Mouse (Mus musculus): ENCODE results near the gene Scn4b. TPM values are rescaled to one million over a fixed set of nuclear protein-coding genes. Genes with fewer than 3 reads are reported as not detected.

Scn4b gene
- polyA plus RNA-seq, 1 experiment from 2014 or later, result 0.11 TPM

DNA sequence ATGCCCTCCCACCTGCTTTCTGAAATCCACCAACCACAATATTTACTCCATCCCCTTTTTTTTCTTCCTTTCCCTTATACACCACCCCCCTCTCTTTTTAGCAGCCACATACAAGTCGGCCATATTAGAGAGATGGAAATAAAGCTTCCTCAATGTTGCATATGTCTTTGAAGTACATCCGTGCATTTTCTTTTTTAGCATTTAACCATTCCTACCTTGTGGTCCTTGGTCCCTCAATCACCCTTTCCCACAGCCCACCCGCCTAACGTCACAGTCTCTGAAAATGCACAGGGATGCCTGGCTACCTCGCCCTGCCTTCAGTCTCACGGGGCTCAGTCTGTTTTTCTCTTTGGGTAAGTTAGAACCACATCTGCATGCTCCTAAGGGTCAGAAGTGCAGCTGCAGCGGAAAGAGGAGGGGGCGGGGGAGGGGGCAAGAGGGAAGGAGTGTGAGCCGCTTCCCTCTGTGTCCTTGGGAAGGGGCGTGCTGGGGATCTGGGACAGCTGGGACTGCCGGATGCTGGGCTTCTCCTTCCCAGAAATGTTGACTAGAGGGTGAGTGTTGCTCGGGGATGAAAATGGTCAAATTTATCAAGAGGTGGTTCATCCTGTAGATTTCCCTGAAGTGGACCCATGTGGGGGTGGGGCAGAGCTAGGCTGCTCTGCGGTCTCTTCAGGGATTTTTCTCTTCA, 20.3 kb upstream of the Scn4b start, which contains the start of gene Scn2b:
Scn2b (plus strand) TSS at position 42 of the 691 bp plus-strand sequence.
- no peaks in the 10 kb centered on the region for H3K9me3 ChIP-seq
- peaks cover 39% of the 10 kb centered on the region for H3K4me1 ChIP-seq (replicated peaks)
- H3K27ac ChIP-seq (replicated peaks), result peak within 1 kb of the TSS; percentile 89
- H3K27me3 ChIP-seq, result peaks cover 13% of the 10 kb centered on the region; the same call in 1 of the 2 replicates
- peak within 1 kb of the TSS; percentile 72 for H3K4me3 ChIP-seq
- peak within 1 kb of the TSS; percentile 83 for H3K9ac ChIP-seq
- no peaks in the 10 kb centered on the region for H3K36me3 ChIP-seq
- WGBS, result under 1% methylated on average over 13 of the region's 13 CpGs
- H3K4me2 ChIP-seq, result peak within 1 kb of the TSS; percentile 77
- ATAC-seq (ENCODE audit: low read depth), result peak; percentile 54; the same call in 1 of the 2 replicates

DNA sequence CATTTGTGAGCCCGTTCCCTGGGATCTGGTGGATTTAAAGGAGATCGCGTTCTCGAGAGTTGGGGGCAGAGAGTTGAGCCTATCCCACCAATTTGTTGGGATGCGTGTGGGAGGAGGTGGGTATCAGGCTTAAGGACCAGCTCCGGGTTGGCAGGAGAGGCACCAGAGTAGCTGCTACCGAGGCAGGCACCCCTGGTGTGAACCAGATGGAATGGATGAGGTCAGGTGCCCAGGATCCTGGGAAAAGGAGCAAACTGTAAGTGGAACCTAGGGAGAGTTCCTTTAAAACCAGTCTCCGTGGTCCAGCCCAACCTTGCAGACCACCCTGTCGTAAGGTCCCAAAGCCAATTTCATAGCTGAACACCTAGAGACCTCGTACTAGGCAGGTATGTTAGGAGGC, 19.6 kb upstream of the Scn4b start:
- Histone ChIP-seq H3K4me1 (replicated peaks) (peaks cover 39% of the 10 kb centered on the region), H3K27ac (replicated peaks) (no peak overlapping the region)

DNA sequence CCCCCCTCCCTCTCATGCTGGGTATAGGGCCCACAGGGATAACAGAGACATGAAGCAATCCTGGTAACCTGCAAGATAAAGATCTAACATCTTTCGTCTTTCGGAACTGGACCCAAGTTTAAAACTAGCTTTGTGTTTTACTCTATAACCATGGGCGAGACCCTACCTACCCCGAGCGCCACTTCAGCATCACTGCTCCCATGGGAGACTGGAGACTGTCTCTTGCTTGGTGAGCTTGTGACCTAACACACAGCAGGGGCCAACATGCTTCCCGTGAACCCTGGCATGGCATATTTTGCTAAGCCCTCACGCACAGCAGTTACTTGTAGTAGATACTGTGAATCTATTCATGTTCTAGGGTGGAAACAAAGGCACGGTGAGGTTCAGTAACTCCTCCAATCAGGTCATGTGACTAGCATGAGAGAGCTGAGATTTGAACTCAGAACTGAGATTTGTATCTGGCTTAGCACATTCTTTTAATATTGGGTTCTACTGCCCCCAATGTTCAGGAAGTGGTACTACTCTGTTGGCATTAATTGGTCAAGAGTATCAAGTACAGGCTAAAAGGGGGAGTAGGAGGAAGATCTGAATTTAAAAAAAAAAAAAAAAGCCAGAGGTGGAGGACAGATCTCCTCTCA, 18.8 kb upstream of the Scn4b start:
- H3K4me2 ChIP-seq, result peak overlapping the region; percentile 77
- H3K27ac ChIP-seq (replicated peaks), result no peak overlapping the region
- H3K27me3 ChIP-seq, result peaks cover 13% of the 10 kb centered on the region; the same call in 1 of the 2 replicates
- H3K9ac ChIP-seq, result peak overlapping the region; percentile 83
- peaks cover 39% of the 10 kb centered on the region for H3K4me1 ChIP-seq (replicated peaks)
- H3K4me3 ChIP-seq, result peak overlapping the region; percentile 72
- no peaks in the 10 kb centered on the region for H3K9me3 ChIP-seq
- H3K36me3 ChIP-seq, result no peaks in the 10 kb centered on the region
- WGBS, result 93% methylated on average over 8 of the region's 8 CpGs
- ATAC-seq (ENCODE audit: low read depth), result no peak

More for the DNA sequence above, 19.6 kb upstream of the Scn4b start:
- WGBS, result 24% methylated on average over 10 of the region's 10 CpGs
- no peaks in the 10 kb centered on the region for H3K36me3 ChIP-seq
- no peak for ATAC-seq (ENCODE audit: low read depth)
- no peaks in the 10 kb centered on the region for H3K9me3 ChIP-seq
- peak overlapping the region; percentile 77 for H3K4me2 ChIP-seq
- peaks cover 13% of the 10 kb centered on the region; the same call in 1 of the 2 replicates for H3K27me3 ChIP-seq
- H3K9ac ChIP-seq, result peak overlapping the region; percentile 83
- peak overlapping the region; percentile 72 for H3K4me3 ChIP-seq

DNA sequence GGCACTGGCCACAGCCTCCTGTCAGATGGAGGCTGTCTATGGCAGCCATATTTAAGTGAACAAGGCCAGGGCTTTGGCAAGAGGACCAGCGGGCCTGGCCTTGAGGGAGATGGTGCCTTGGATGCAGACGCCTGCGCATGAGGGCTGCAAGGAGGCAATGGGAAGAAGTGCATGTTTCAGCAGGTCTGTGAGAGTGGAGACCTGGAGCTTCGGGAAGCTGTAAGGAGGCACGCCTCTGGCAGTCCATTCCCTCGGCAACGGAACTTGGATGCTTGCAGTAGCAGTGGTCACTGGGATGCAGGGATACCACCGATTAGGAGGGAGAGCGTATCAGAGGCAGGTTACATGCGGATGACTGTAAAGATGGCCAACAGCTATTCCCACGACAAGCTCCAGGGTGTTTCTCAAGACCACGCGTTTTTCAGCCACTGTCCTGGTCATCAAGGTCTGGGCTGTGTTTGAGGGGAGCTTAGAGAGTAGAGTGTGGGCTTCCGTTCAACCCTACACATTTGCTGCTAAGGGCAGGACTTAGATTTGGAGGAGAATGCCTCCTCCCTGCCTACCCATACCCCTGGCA, 18.2 kb upstream of the Scn4b start:
- ATAC-seq (ENCODE audit: low read depth), result no peak
- Histone ChIP-seq H3K4me2 (no peak overlapping the region; the same call in 1 of the 2 replicates), H3K4me1 (replicated peaks) (peaks cover 39% of the 10 kb centered on the region), H3K36me3 (no peaks in the 10 kb centered on the region), H3K4me3 (no peak overlapping the region), H3K9ac (no peak overlapping the region), H3K27me3 (peaks cover 13% of the 10 kb centered on the region; the same call in 1 of the 2 replicates), H3K27ac (replicated peaks) (no peak overlapping the region), H3K9me3 (no peaks in the 10 kb centered on the region)
- 93% methylated on average over 14 of the region's 14 CpGs for WGBS

DNA sequence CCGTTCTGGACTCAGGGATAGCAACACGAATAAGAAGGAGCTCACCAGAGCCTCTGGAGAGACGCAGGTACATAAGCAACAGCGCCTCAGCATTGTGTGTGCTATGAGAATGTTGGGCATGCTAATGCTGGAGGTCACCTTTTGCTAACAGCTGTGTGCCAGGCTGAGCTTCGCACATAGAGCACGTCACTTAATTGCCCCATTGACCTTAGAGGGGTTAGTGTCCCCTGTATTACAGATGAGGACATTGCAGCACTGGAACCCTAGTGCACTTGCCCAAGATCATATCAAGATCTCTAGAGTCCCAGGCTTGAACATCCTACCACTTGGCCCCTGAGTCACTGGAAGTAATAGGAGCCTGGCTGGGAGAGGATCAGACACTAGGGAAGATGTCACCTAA, 17.6 kb upstream of the Scn4b start:
- no peak overlapping the region for H3K27ac ChIP-seq (replicated peaks)
- H3K4me2 ChIP-seq, result no peak overlapping the region
- no peaks in the 10 kb centered on the region for H3K9me3 ChIP-seq
- H3K9ac ChIP-seq, result 0 out of 2 replicates have a peak overlapping the region, but pooled peaks have one; percentile 14
- no peak overlapping the region for H3K4me3 ChIP-seq
- ATAC-seq (ENCODE audit: low read depth), result no peak
- 90% methylated on average over 6 of the region's 6 CpGs for WGBS
- peaks cover 13% of the 10 kb centered on the region; the same call in 1 of the 2 replicates for H3K27me3 ChIP-seq
- H3K4me1 ChIP-seq (replicated peaks), result peaks cover 39% of the 10 kb centered on the region
- H3K36me3 ChIP-seq, result peaks cover 5% of the 10 kb centered on the region

DNA sequence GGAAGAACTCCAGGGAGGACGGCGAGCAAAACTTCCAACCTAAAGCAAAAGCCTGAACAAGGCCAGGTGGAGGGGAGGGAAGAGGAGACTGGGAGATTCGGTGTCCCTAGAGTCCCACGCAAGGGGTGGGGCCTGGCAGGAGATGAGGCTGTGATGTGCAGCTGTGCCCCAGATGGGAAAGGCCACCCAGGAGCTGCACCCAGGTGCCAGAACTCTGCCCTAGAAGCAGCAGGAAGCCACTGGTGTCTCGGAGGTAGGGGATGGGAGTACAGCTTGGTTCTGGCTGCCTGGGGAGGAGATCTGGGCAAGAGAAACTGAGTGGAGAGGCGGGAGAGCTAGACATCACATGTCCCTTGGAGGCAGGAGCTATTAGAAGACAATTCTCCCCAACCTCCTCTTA, 17.2 kb upstream of the Scn4b start:
- H3K27me3 ChIP-seq, result peaks cover 11% of the 10 kb centered on the region; the same call in 1 of the 2 replicates
- H3K27ac ChIP-seq (replicated peaks), result no peak overlapping the region
- 43% methylated on average over 6 of the region's 6 CpGs for WGBS
- H3K9me3 ChIP-seq, result no peaks in the 10 kb centered on the region
- H3K4me1 ChIP-seq (replicated peaks), result peaks cover 36% of the 10 kb centered on the region
- H3K9ac ChIP-seq, result 0 out of 2 replicates have a peak overlapping the region, but pooled peaks have one; percentile 14
- peaks cover 9% of the 10 kb centered on the region for H3K36me3 ChIP-seq
- H3K4me2 ChIP-seq, result no peak overlapping the region
- H3K4me3 ChIP-seq, result no peak overlapping the region
- no peak for ATAC-seq (ENCODE audit: low read depth)

DNA sequence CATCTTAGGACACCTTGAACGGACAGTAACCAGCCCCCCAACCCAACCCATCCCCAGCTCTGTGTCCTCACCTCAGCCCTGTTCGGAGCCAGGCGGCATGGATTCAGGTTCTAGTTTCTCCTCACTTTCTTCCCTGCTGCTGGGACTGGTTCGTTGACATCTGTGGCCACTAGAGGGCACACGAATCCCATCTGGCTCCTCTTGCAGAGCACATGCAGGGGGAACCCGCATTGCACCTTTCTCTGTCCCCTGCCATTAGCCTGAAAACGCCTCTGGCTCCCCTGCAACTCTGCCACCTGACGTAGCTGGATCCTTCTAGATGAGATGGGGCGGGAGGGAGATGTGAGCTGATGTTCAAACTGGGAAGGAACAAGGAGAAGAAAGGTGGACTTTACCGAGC, 16.4 kb upstream of the Scn4b start:
- peak overlapping the region; percentile 18; the same call in 1 of the 2 replicates for H3K4me3 ChIP-seq
- WGBS, result 3% methylated on average over 10 of the region's 10 CpGs
- H3K9ac ChIP-seq, result peak overlapping the region; percentile 59
- ATAC-seq (ENCODE audit: low read depth), result peak; percentile 76
- no peak overlapping the region for H3K27ac ChIP-seq (replicated peaks)
- peaks cover 17% of the 10 kb centered on the region for H3K36me3 ChIP-seq
- peaks cover 33% of the 10 kb centered on the region for H3K4me1 ChIP-seq (replicated peaks)
- no peaks in the 10 kb centered on the region for H3K9me3 ChIP-seq
- peak overlapping the region; percentile 48 for H3K4me2 ChIP-seq
- peaks cover 4% of the 10 kb centered on the region; the same call in 1 of the 2 replicates for H3K27me3 ChIP-seq

DNA sequence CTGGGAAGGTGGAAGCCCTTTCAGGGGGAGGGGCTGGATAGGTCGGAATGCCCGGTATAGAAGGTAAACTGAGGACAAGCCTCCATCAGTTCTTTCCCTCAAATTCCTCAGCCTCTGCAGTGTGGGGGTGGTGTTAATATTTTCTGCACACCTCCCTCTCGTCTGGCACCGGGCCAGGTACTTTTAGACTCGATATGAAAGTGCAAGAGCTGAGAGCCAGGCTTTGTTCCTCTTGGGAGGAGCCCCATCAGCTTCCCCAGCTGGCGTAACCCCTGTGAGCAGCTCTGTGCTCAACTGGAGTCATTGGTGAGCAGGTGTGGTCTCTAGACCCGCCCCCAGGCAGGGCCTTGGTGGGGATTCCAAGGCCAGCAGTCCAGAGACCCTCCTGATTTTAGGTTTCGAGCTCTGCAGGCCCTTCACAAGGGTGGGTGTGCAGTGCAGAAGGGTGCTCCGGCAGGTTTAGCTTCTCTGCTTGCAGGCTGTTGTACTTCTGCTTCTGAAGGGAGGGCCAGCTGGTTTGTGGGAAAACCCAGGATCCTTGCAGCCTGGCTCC, 15.9 kb upstream of the Scn4b start:
- Histone ChIP-seq H3K4me1 (replicated peaks) (peaks cover 33% of the 10 kb centered on the region), H3K9me3 (no peaks in the 10 kb centered on the region), H3K9ac (peak overlapping the region; percentile 59), H3K27ac (replicated peaks) (no peak overlapping the region), H3K36me3 (peaks cover 20% of the 10 kb centered on the region), H3K4me2 (peak overlapping the region; percentile 48), H3K27me3 (no peaks in the 10 kb centered on the region), H3K4me3 (peak overlapping the region; percentile 18; the same call in 1 of the 2 replicates)
- WGBS, result 33% methylated on average over 9 of the region's 9 CpGs
- ATAC-seq (ENCODE audit: low read depth), result peak; percentile 20; the same call in 1 of the 2 replicates

DNA sequence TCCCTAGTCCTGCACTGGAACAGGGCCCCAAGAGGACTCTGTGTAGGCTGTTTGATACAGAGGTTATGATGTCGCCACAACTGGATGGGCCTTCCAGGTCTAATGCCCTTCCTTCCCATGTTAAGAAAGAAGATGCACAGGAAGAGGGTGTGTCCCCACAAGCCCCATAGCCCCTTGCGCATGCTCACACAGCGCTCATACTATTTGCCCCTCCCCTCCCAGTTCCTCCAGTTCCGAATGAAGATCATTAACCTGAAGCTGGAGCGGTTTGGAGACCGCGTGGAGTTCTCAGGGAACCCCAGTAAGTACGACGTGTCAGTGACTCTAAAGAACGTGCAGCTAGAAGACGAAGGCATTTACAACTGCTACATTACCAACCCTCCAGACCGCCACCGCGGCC, 13.0 kb upstream of the Scn4b start:
- H3K9me3 ChIP-seq, result no peaks in the 10 kb centered on the region
- H3K9ac ChIP-seq, result no peak overlapping the region
- no peak overlapping the region for H3K27ac ChIP-seq (replicated peaks)
- peaks cover 20% of the 10 kb centered on the region for H3K36me3 ChIP-seq
- peaks cover 18% of the 10 kb centered on the region for H3K4me1 ChIP-seq (replicated peaks)
- H3K4me2 ChIP-seq, result no peak overlapping the region
- WGBS, result 88% methylated on average over 14 of the region's 14 CpGs
- no peaks in the 10 kb centered on the region for H3K27me3 ChIP-seq
- H3K4me3 ChIP-seq, result no peak overlapping the region
- ATAC-seq (ENCODE audit: low read depth), result no peak

DNA sequence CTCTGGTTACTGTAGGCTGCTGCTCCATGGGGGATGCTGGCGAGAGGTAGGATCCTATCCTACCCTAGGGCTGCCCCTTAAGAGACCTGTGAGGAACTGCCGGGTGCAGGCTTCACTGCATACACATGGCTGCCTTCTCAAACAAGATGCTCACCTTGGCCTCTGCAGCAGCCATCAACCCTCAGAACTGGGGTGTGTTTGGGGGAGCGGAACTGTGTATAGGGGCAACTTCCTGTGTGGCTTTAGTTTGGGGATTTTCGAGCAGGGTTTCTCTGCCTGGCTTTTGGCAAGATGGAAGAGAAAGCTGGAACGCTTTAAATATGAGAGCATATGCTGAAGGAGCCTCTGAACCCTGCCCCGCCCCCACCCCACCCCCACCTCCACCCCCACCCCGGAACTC, 11.3 kb upstream of the Scn4b start:
- Histone ChIP-seq H3K9ac (no peak overlapping the region), H3K36me3 (peaks cover 20% of the 10 kb centered on the region), H3K4me1 (replicated peaks) (peaks cover 7% of the 10 kb centered on the region), H3K27ac (replicated peaks) (no peak overlapping the region), H3K4me2 (no peak overlapping the region), H3K27me3 (peaks cover under 1% of the 10 kb centered on the region; the same call in 1 of the 2 replicates), H3K9me3 (no peaks in the 10 kb centered on the region), H3K4me3 (no peak overlapping the region)
- 64% methylated on average over 7 of the region's 7 CpGs for WGBS
- no peak for ATAC-seq (ENCODE audit: low read depth)

DNA sequence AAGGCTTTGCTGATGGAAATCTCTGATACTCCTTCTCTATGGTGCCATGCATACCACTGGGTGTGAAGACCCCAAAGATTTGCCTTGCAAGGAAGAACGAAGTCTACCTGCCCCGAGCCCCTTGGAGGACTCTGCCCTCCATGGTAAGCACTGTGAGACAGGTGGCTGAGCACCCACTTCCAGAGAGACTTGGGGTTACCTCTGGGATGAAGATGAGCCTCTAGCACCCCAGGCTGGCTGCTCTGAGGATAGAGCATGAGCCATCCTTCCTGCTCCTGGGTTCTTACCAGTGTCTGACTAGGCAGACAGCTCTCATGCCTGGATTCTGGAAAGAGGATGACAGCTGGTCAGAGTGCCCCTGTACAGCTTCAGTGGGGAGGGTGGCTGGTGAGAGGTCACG, 8.1 kb upstream of the Scn4b start:
- Histone ChIP-seq H3K27me3 (peaks cover 22% of the 10 kb centered on the region), H3K9ac (no peak overlapping the region), H3K9me3 (no peaks in the 10 kb centered on the region), H3K4me2 (no peak overlapping the region), H3K36me3 (peaks cover 19% of the 10 kb centered on the region), H3K4me1 (replicated peaks) (no peaks in the 10 kb centered on the region), H3K27ac (replicated peaks) (no peak overlapping the region), H3K4me3 (no peak overlapping the region)
- ATAC-seq (ENCODE audit: low read depth), result no peak
- WGBS, result 75% methylated on average over 3 of the region's 3 CpGs
